Mouse (Mus musculus): Measurements from ENCODE around the gene Ddx19a. TPM values are rescaled to one million over a fixed set of nuclear protein-coding genes. Genes with fewer than 3 reads are reported as not detected.
"Not testable (repeated sequence)": the region's sequence is repeated elsewhere in the genome, so short reads cannot be mapped to it uniquely, and the experiment has no call there.

The Ddx19a gene
- total and polyA plus RNA-seq, 3 experiments, result 45.1 to 207 (median 81.1) TPM

- H3K4me1 ChIP-seq (ENCODE audit: insufficient read depth, low read depth, low read length), result peaks cover 58% of the 10 kb centered on the region
- TF ChIP-seq TAL1 (conservative IDR thresholded peaks at IDR 0.05; ENCODE audit: low read depth, low read length) (no peak), GATA2 (IDR thresholded peaks at IDR 0.05; ENCODE audit: borderline replicate concordance, low read depth, low read length) (no peak), CTCF (IDR thresholded peaks at IDR 0.05; ENCODE audit: low read depth, low read length) (no peak), GATA1 (IDR thresholded peaks at IDR 0.05; ENCODE audit: borderline replicate concordance, low read length) (no peak), POLR2AphosphoS5 (IDR thresholded peaks at IDR 0.05; ENCODE audit: insufficient replicate concordance, low read depth, low read length) (no peak)
- ATAC-seq (ENCODE audit: extremely low read depth, insufficient number of reproducible peaks, low FRiP score, poor library complexity, severe bottlenecking) (peak; percentile 97), DNase-seq (ENCODE audit: low spot score) (peak; percentile 94)
- peaks cover 36% of the 10 kb centered on the region for H3K36me3 ChIP-seq (replicated peaks)
- peak overlapping the region; percentile 79 for H3K4me3 ChIP-seq (ENCODE audit: low read depth, low read length)
- no peaks in the 10 kb centered on the region for H3K27me3 ChIP-seq (ENCODE audit: insufficient read depth, low read length)
- no peaks in the 10 kb centered on the region for H3K9me3 ChIP-seq (replicated peaks)
Measured at GRCm38 (mm10) chr8:111033482-111034215, 36.0 kb upstream of the Ddx19a start.

GRCm38 (mm10) chr8:111032916-111033315 lies 35.3 kb upstream of the Ddx19a start, which contains the start of gene Aars:
Gene Aars (plus strand): TSS chr8:111033144.
- ATAC-seq (ENCODE audit: extremely low read depth, insufficient number of reproducible peaks, low FRiP score, poor library complexity, severe bottlenecking) (no peak), DNase-seq (ENCODE audit: low spot score) (no peak)
- TF ChIP-seq GATA1 (IDR thresholded peaks at IDR 0.05; ENCODE audit: borderline replicate concordance, low read length) (no peak), TAL1 (conservative IDR thresholded peaks at IDR 0.05; ENCODE audit: low read depth, low read length) (no peak), CTCF (IDR thresholded peaks at IDR 0.05; ENCODE audit: low read depth, low read length) (no peak), POLR2AphosphoS5 (IDR thresholded peaks at IDR 0.05; ENCODE audit: insufficient replicate concordance, low read depth, low read length) (no peak), GATA2 (IDR thresholded peaks at IDR 0.05; ENCODE audit: borderline replicate concordance, low read depth, low read length) (no peak)
- H3K9me3 ChIP-seq (replicated peaks), result no peaks in the 10 kb centered on the region
- no peaks in the 10 kb centered on the region for H3K27me3 ChIP-seq (ENCODE audit: insufficient read depth, low read length)
- peaks cover 30% of the 10 kb centered on the region for H3K36me3 ChIP-seq (replicated peaks)
- H3K4me3 ChIP-seq (ENCODE audit: low read depth, low read length), result peak within 1 kb of the TSS; percentile 79
- peaks cover 59% of the 10 kb centered on the region for H3K4me1 ChIP-seq (ENCODE audit: insufficient read depth, low read depth, low read length)

DNA sequence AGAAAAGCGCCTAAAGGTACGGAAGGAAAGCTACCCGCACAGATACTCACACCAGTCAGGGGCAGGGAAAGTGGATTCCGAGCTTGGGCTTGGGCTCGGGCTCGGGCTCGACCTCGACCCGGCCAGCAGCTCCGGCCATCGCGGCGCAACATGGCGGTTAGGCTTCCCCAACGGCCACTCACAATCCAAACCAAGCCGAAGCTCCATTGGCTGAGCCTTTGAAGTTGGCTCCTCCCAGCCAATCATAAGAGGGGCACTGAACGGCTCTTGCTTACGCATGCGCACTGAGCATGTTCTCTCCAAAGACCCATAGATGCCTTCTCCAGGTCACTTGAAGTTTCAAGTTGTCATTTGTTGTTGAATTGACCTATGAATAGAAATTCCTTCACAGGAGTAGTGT lies 34.0 kb upstream of the Ddx19a start, which contains the start of gene Ddx19b:
Ddx19b (minus strand) TSS at position 180 of the 400 bp plus-strand sequence.
- no peak for ATAC-seq (ENCODE audit: extremely low read depth, insufficient number of reproducible peaks, low FRiP score, poor library complexity, severe bottlenecking)
- no peak for DNase-seq (ENCODE audit: low spot score)
- H3K36me3 ChIP-seq (replicated peaks), result peaks cover 18% of the 10 kb centered on the region

GRCm38 (mm10) chr8:111030045-111030444 lies 32.4 kb upstream of the Ddx19a start:
- no peak for ATAC-seq (ENCODE audit: extremely low read depth, insufficient number of reproducible peaks, low FRiP score, poor library complexity, severe bottlenecking)

More for the DNA sequence above, 34.0 kb upstream of the Ddx19a start, which contains the start of gene Ddx19b:
- Histone ChIP-seq H3K27me3 (ENCODE audit: insufficient read depth, low read length) (no peaks in the 10 kb centered on the region), H3K9me3 (replicated peaks) (no peaks in the 10 kb centered on the region), H3K4me1 (ENCODE audit: insufficient read depth, low read depth, low read length) (peaks cover 57% of the 10 kb centered on the region), H3K4me3 (ENCODE audit: low read depth, low read length) (peak within 1 kb of the TSS; percentile 70; the same call in 1 of the 2 replicates)
- TF ChIP-seq GATA2 (IDR thresholded peaks at IDR 0.05; ENCODE audit: borderline replicate concordance, low read depth, low read length) (no peak), CTCF (IDR thresholded peaks at IDR 0.05; ENCODE audit: low read depth, low read length) (no peak)

GRCm38 (mm10) chr8:111029589-111029988 lies 32.0 kb upstream of the Ddx19a start:
- TF ChIP-seq TAL1 (conservative IDR thresholded peaks at IDR 0.05; ENCODE audit: low read depth, low read length), result no peak
- no peak for TF ChIP-seq CTCF (IDR thresholded peaks at IDR 0.05; ENCODE audit: low read depth, low read length)
- 0 out of 2 replicates have a peak, but pooled peaks have one; percentile 16 for ATAC-seq (ENCODE audit: extremely low read depth, insufficient number of reproducible peaks, low FRiP score, poor library complexity, severe bottlenecking)
- DNase-seq (ENCODE audit: low spot score), result no peak
- Histone ChIP-seq H3K27me3 (ENCODE audit: insufficient read depth, low read length) (no peaks in the 10 kb centered on the region), H3K4me1 (ENCODE audit: insufficient read depth, low read depth, low read length) (peaks cover 42% of the 10 kb centered on the region), H3K9me3 (replicated peaks) (no peaks in the 10 kb centered on the region), H3K4me3 (ENCODE audit: low read depth, low read length) (peak overlapping the region; percentile 70), H3K36me3 (replicated peaks) (peaks cover 12% of the 10 kb centered on the region)

More at GRCm38 (mm10) chr8:111030045-111030444, 32.4 kb upstream of the Ddx19a start:
- peaks cover 11% of the 10 kb centered on the region for H3K36me3 ChIP-seq (replicated peaks)
- no peaks in the 10 kb centered on the region for H3K9me3 ChIP-seq (replicated peaks)
- no peak for DNase-seq (ENCODE audit: low spot score)
- peaks cover 42% of the 10 kb centered on the region for H3K4me1 ChIP-seq (ENCODE audit: insufficient read depth, low read depth, low read length)
- H3K27me3 ChIP-seq (ENCODE audit: insufficient read depth, low read length), result no peaks in the 10 kb centered on the region
- peak overlapping the region; percentile 70 for H3K4me3 ChIP-seq (ENCODE audit: low read depth, low read length)
- TF ChIP-seq GATA2 (IDR thresholded peaks at IDR 0.05; ENCODE audit: borderline replicate concordance, low read depth, low read length) (no peak), POLR2AphosphoS5 (IDR thresholded peaks at IDR 0.05; ENCODE audit: insufficient replicate concordance, low read depth, low read length) (no peak), TAL1 (conservative IDR thresholded peaks at IDR 0.05; ENCODE audit: low read depth, low read length) (no peak), CTCF (IDR thresholded peaks at IDR 0.05; ENCODE audit: low read depth, low read length) (no peak), GATA1 (IDR thresholded peaks at IDR 0.05; ENCODE audit: borderline replicate concordance, low read length) (no peak)

- no peaks in the 10 kb centered on the region for H3K9me3 ChIP-seq (replicated peaks)
- H3K36me3 ChIP-seq (replicated peaks), result peaks cover 16% of the 10 kb centered on the region
- peaks cover 34% of the 10 kb centered on the region for H3K4me1 ChIP-seq (ENCODE audit: insufficient read depth, low read depth, low read length)
- peak; percentile 80 for DNase-seq (ENCODE audit: low spot score)
- TF ChIP-seq CTCF (IDR thresholded peaks at IDR 0.05; ENCODE audit: low read depth, low read length), result no peak
- TF ChIP-seq GATA2 (IDR thresholded peaks at IDR 0.05; ENCODE audit: borderline replicate concordance, low read depth, low read length), result no peak
- no peak for TF ChIP-seq TAL1 (conservative IDR thresholded peaks at IDR 0.05; ENCODE audit: low read depth, low read length)
- no peak for TF ChIP-seq POLR2AphosphoS5 (IDR thresholded peaks at IDR 0.05; ENCODE audit: insufficient replicate concordance, low read depth, low read length)
- TF ChIP-seq GATA1 (IDR thresholded peaks at IDR 0.05; ENCODE audit: borderline replicate concordance, low read length), result no peak
- H3K4me3 ChIP-seq (ENCODE audit: low read depth, low read length), result peak overlapping the region; percentile 88
- peak; percentile 89 for ATAC-seq (ENCODE audit: extremely low read depth, insufficient number of reproducible peaks, low FRiP score, poor library complexity, severe bottlenecking)
- no peaks in the 10 kb centered on the region for H3K27me3 ChIP-seq (ENCODE audit: insufficient read depth, low read length)
Measured at GRCm38 (mm10) chr8:111027391-111027937, 29.9 kb upstream of the Ddx19a start.

DNA sequence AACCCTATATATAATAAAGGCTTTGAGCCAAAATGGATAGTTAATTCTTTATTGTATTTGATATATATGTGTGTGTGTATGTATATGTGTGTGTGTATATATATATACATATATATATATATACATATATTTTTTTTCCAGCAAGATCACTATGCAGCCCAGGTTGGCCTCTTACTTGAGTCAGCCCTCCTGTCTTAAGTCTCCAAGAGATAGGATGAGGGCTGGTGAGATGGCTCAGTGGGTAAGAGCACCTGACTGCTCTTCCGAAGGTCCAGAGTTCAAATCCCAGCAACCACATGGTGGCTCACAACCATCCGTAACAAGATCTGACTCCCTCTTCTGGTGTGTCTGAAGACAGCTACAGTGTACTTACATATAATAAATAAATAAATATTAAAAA lies 29.0 kb upstream of the Ddx19a start:
- H3K36me3 ChIP-seq (replicated peaks), result peaks cover 21% of the 10 kb centered on the region
- DNase-seq (ENCODE audit: low spot score); H3K4me3 ChIP-seq (ENCODE audit: low read depth, low read length); ATAC-seq (ENCODE audit: extremely low read depth, insufficient number of reproducible peaks, low FRiP score, poor library complexity, severe bottlenecking); H3K9me3 ChIP-seq (replicated peaks); H3K27me3 ChIP-seq (ENCODE audit: insufficient read depth, low read length): not testable (repeated sequence)
- H3K4me1 ChIP-seq (ENCODE audit: insufficient read depth, low read depth, low read length), result peaks cover 28% of the 10 kb centered on the region

DNA sequence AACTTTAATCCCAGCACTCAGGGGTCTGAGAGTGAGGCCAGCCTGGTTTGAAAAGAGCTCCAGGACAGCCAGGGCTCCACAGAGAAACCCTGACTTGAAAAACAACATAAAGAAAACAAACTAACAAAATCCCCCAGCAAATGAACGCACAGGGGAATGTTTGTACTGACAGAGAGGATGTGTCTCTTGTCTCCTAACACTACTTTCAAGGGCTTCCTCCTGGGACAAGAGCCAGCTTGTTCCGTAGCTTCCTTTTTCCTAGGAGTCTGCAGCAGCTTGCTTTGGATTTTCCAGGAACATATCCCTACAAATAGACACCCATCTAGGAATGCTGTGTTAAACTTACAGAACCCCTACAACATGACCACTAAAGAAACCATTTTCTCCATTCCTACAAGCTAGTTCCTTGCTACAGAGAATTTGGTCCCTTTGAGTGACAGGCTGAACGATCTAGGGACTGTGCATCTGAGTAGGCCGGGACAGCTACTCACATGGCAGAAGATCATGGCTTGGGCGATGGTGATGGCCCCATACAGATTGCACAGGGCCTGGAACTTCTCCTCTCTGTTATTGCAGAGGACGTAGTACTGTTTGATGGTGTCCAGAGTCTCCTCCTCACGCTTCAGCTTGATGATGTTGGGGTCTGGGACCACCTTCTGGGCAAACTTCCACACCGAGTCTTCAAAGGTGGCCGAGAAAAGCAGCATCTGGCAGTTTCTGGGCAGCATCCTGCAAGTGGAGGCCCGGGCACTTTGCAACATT lies 12.8 kb upstream of the Ddx19a start:
- not testable (repeated sequence) for ATAC-seq (ENCODE audit: extremely low read depth, insufficient number of reproducible peaks, low FRiP score, poor library complexity, severe bottlenecking); H3K4me3 ChIP-seq (ENCODE audit: low read depth, low read length); DNase-seq (ENCODE audit: low spot score); H3K27me3 ChIP-seq (ENCODE audit: insufficient read depth, low read length); H3K9me3 ChIP-seq (replicated peaks); H3K4me1 ChIP-seq (ENCODE audit: insufficient read depth, low read depth, low read length)
- peaks cover 69% of the 10 kb centered on the region for H3K36me3 ChIP-seq (replicated peaks)

All from G1E (cell line).